Mouse (Mus musculus) kidney, embryonic 16.5 days (tissue): ENCODE measurements at regions not wholly inside any gene's neighbourhood (a gene's known extent, or its start where the extent isn't known, plus 50 kb on each side); places are given as distances from the start of the nearest gene placed in this dataset.

Experiments used
- ATAC-seq: fragments of 200-750 bp; cut with Nextera tagmentation; 2 replicates; pipeline ENCODE4 v1.8.0; 2017; ENCODE audit warnings: moderate TSS enrichment; ENCODE audit not compliant: low FRiP score, low TSS enrichment
- H3K27ac ChIP-seq: fragments of 300-500 bp; sonication (generic); 2 replicates; pipeline ENCODE4 v1.5.1; 2014; ENCODE audit warnings: low read length
- H3K27me3 ChIP-seq: fragments of 300-500 bp; sonication (generic); 2 replicates; pipeline ENCODE4 v1.6.1; 2014; ENCODE audit warnings: low read length, control low read depth, mixed read lengths; ENCODE audit not compliant: insufficient read depth
- H3K36me3 ChIP-seq: fragments of 300-500 bp; sonication (generic); 2 replicates; pipeline ENCODE4 v1.6.1; 2014; ENCODE audit warnings: low read length, control low read depth, mixed read lengths; ENCODE audit not compliant: insufficient read depth
- H3K4me1 ChIP-seq: fragments of 300-500 bp; sonication (generic); 2 replicates; pipeline ENCODE4 v1.6.1; 2014; ENCODE audit warnings: low read length, control low read depth, mixed read lengths; ENCODE audit not compliant: insufficient read depth
- H3K4me2 ChIP-seq: fragments of 300-500 bp; sonication (generic); replicated peaks from 2 replicates; pipeline ENCODE4 v1.6.1; 2014; ENCODE audit warnings: low read depth, low read length
- H3K4me3 ChIP-seq: fragments of 300-500 bp; sonication (generic); 2 replicates; pipeline ENCODE4 v1.5.1; 2014; ENCODE audit warnings: mild to moderate bottlenecking, low read length
- H3K9ac ChIP-seq: fragments of 300-500 bp; sonication (generic); replicated peaks from 2 replicates; pipeline ENCODE4 v1.6.1; 2014; ENCODE audit warnings: low read length
- H3K9me3 ChIP-seq: fragments of 300-500 bp; sonication (generic); 2 replicates; pipeline ENCODE4 v1.6.1; 2016; ENCODE audit warnings: low read length, control low read depth
- WGBS: fragments of 180-500 bp; shearing (Covaris S2); extraction: QIAGEN DNeasy Blood & Tissue Kit; methylation state at CpG from one replicate; pipeline ENCODE4 v1.1.7; 2014; 5-methylcytosine and 5-hydroxymethylcytosine counted together

- Histone ChIP-seq H3K9me3 (no peaks in the 10 kb centered on the region), H3K27me3 (no peaks in the 10 kb centered on the region), H3K4me2 (no peak overlapping the region), H3K4me1 (no peaks in the 10 kb centered on the region), H3K36me3 (no peaks in the 10 kb centered on the region), H3K4me3 (no peak overlapping the region), H3K9ac (no peak overlapping the region), H3K27ac (no peak overlapping the region)
- 79% methylated on average over 3 of the region's 3 CpGs for whole genome bisulfite sequencing
- no peak for ATAC-seq
Observed at GRCm38 (mm10) chr1:55848806-55849205, 443.1 kb downstream of the Plcl1 start.

GRCm38 (mm10) chr1:55852354-55852753 is 446.6 kb downstream of the Plcl1 start:
- H3K4me1 ChIP-seq: no peaks in the 10 kb centered on the region
- no peak overlapping the region for H3K4me3 ChIP-seq
- no peaks in the 10 kb centered on the region for H3K27me3 ChIP-seq
- no peaks in the 10 kb centered on the region for H3K36me3 ChIP-seq
- no peak overlapping the region for H3K4me2 ChIP-seq
- ATAC-seq: no peak
- H3K9ac ChIP-seq: no peak overlapping the region
- no peaks in the 10 kb centered on the region for H3K9me3 ChIP-seq
- no peak overlapping the region for H3K27ac ChIP-seq

- WGBS: 72% methylated on average over 3 of the region's 3 CpGs
- Histone ChIP-seq H3K36me3 (no peaks in the 10 kb centered on the region), H3K9me3 (0 out of 2 replicates have a peak, but pooled peaks cover 3% of the 10 kb centered on the region), H3K9ac (no peak overlapping the region), H3K4me2 (no peak overlapping the region), H3K27ac (no peak overlapping the region), H3K4me3 (no peak overlapping the region), H3K4me1 (no peaks in the 10 kb centered on the region), H3K27me3 (no peaks in the 10 kb centered on the region)
- no peak for ATAC-seq
Observed at GRCm38 (mm10) chr1:55859113-55859512, 453.4 kb downstream of the Plcl1 start.

GRCm38 (mm10) chr1:55863113-55863512 is 457.4 kb downstream of the Plcl1 start:
- Histone ChIP-seq H3K9me3 (no peaks in the 10 kb centered on the region), H3K36me3 (no peaks in the 10 kb centered on the region), H3K9ac (no peak overlapping the region), H3K27ac (0 out of 2 replicates have a peak overlapping the region, but pooled peaks have one; percentile 27), H3K4me3 (no peak overlapping the region), H3K4me2 (no peak overlapping the region), H3K4me1 (no peaks in the 10 kb centered on the region), H3K27me3 (no peaks in the 10 kb centered on the region)
- ATAC-seq: no peak
- WGBS: 84% methylated on average over 3 of the region's 3 CpGs

- WGBS: 67% methylated on average over 4 of the region's 4 CpGs
- H3K4me2 ChIP-seq: no peak overlapping the region
- ATAC-seq: peak; percentile 57; the same call in 1 of the 2 replicates
Observed at GRCm38 (mm10) chr1:55865274-55865673, 459.6 kb downstream of the Plcl1 start.

GRCm38 (mm10) chr1:55866677-55867076 is 461.0 kb downstream of the Plcl1 start:
- H3K9me3 ChIP-seq: no peaks in the 10 kb centered on the region
- no peak overlapping the region for H3K27ac ChIP-seq
- H3K36me3 ChIP-seq: no peaks in the 10 kb centered on the region
- H3K4me1 ChIP-seq: no peaks in the 10 kb centered on the region
- H3K4me2 ChIP-seq: no peak overlapping the region
- no peak for ATAC-seq
- no peaks in the 10 kb centered on the region for H3K27me3 ChIP-seq
- H3K4me3 ChIP-seq: no peak overlapping the region
- no peak overlapping the region for H3K9ac ChIP-seq

More at GRCm38 (mm10) chr1:55865274-55865673, 459.6 kb downstream of the Plcl1 start:
- Histone ChIP-seq H3K9ac (no peak overlapping the region), H3K27me3 (no peaks in the 10 kb centered on the region), H3K27ac (no peak overlapping the region), H3K36me3 (no peaks in the 10 kb centered on the region), H3K4me3 (no peak overlapping the region), H3K9me3 (no peaks in the 10 kb centered on the region), H3K4me1 (no peaks in the 10 kb centered on the region)

- no peak for ATAC-seq
- H3K9me3 ChIP-seq: no peaks in the 10 kb centered on the region
- no peak overlapping the region for H3K4me3 ChIP-seq
- H3K4me2 ChIP-seq: no peak overlapping the region
- 90% methylated on average over 4 of the region's 4 CpGs for WGBS
- no peaks in the 10 kb centered on the region for H3K27me3 ChIP-seq
- no peak overlapping the region for H3K9ac ChIP-seq
- H3K4me1 ChIP-seq: no peaks in the 10 kb centered on the region
- H3K27ac ChIP-seq: no peak overlapping the region
- H3K36me3 ChIP-seq: no peaks in the 10 kb centered on the region
Observed at GRCm38 (mm10) chr1:55873583-55873982, 467.9 kb downstream of the Plcl1 start.

- no peaks in the 10 kb centered on the region for H3K4me1 ChIP-seq
- WGBS: 14% methylated on average over 7 of the region's 7 CpGs
- no peak overlapping the region for H3K4me3 ChIP-seq
- ATAC-seq: peak; percentile 77; the same call in 1 of the 2 replicates
- no peaks in the 10 kb centered on the region for H3K27me3 ChIP-seq
- H3K9me3 ChIP-seq: no peaks in the 10 kb centered on the region
- H3K4me2 ChIP-seq: no peak overlapping the region
- no peaks in the 10 kb centered on the region for H3K36me3 ChIP-seq
- H3K9ac ChIP-seq: no peak overlapping the region
- H3K27ac ChIP-seq: no peak overlapping the region
Observed at GRCm38 (mm10) chr1:55874143-55874867, 468.6 kb downstream of the Plcl1 start.

GRCm38 (mm10) chr1:55874868-55875144 is 469.1 kb downstream of the Plcl1 start:
- 78% methylated on average over 4 of the region's 4 CpGs for WGBS
- no peaks in the 10 kb centered on the region for H3K4me1 ChIP-seq
- H3K4me2 ChIP-seq: no peak overlapping the region
- no peak overlapping the region for H3K27ac ChIP-seq
- H3K36me3 ChIP-seq: no peaks in the 10 kb centered on the region
- no peaks in the 10 kb centered on the region for H3K9me3 ChIP-seq
- H3K27me3 ChIP-seq: no peaks in the 10 kb centered on the region
- peak; percentile 49; the same call in 1 of the 2 replicates for ATAC-seq
- H3K4me3 ChIP-seq: no peak overlapping the region
- H3K9ac ChIP-seq: no peak overlapping the region

GRCm38 (mm10) chr1:55884576-55884975 is 478.9 kb downstream of the Plcl1 start:
- Histone ChIP-seq H3K9me3 (peaks cover 3% of the 10 kb centered on the region; the same call in 1 of the 2 replicates), H3K4me2 (no peak overlapping the region), H3K4me3 (no peak overlapping the region), H3K27ac (no peak overlapping the region), H3K9ac (no peak overlapping the region), H3K4me1 (peaks cover 4% of the 10 kb centered on the region; the same call in 1 of the 2 replicates), H3K36me3 (no peaks in the 10 kb centered on the region), H3K27me3 (no peaks in the 10 kb centered on the region)
- no peak for ATAC-seq
